Mouse (Mus musculus) embryo, embryonic 10 days (tissue): ENCODE data around the gene Chrna10.

ENCODE experiments used
- DNase-seq: peaks from one replicate; pipeline ENCODE4 v3.0.0-alpha.2; 2015; ENCODE audit warnings: low spot score

Gene Chrna10

DNA sequence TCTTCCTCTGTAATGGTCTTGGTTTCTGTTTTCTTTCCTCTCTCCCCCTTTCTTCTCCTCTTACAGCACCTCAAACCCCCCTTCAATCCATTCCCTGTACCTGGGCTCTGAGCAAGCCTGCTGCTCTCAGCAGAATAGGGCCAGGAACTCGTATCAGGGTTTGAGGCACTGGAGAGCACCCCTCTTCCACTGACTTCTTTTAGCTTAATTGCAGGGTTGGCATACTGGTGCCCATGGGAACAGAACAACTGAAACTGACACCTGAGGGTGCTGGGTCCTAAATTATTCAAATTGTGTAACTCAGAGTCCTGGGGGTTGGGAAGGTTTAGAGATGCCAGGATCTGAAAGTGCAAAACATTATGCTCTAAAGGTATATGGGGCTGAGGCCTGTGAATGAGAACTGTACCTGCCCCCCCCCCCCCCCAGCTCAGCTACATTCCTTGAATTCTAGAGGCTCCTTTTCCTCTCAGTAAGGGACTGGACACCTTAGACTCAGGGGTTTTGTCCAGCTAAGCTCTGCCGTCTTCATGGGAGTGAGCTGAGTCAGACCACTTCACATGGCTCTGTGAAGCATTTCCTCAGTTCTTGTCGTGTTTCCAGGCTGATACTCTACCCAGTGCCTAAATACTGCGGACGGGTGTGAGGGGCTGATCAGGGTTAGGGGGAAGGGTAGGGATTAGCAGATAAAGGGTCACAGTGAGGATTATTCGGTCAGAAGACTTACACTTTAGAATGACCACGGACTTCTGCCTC is at the start of gene Chrna10:
TSS of gene Chrna10 (minus strand) at position 250 of the 753 bp plus-strand sequence.
- no peak for DNase-seq

GRCm38 (mm10) chr7:102153691-102154090 is 37.1 kb upstream of the Chrna10 start:
- DNase-seq = no peak

DNA sequence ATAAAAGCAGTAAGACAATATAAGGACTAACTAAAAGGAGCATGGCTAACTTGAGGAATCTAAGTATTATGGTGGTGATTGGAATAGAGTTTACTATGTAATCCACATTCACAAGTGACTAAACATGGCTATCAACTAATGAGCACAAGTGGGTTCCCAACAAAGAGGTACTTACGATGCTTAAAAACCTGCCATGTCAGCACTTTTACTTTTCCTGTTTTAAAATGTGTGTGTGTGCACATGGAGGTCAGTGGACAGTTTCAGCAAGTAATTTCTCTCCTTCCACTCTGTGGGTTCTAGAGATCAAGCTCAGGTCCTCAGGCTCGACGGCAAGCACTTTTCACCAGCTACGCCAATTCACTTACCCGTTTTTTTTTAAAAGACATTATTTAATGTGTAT is 21.3 kb upstream of the Chrna10 start:
- no peak for DNase-seq

DNA sequence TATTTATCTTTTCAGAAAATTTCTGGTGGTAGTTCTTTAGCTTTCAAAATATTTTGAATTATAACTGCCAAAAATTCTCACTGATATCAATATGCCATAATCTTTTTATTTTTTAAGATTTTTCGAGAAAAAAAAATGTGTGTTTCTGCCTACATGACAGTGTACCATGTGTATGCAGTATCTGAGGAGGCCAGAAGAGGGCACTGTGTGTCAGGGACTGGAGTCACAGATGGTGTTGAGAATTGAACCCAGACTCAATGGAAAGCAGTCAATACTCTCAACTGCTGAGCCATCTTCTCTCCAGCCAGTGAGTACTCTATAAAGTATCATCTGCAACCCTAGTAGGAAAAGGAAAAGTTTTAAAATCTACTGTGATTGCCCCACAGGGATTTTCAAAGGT is 20.8 kb upstream of the Chrna10 start:
- peak; percentile 73 for DNase-seq

GRCm38 (mm10) chr7:102132395-102132794 is 15.8 kb upstream of the Chrna10 start:
- no peak for DNase-seq

DNA sequence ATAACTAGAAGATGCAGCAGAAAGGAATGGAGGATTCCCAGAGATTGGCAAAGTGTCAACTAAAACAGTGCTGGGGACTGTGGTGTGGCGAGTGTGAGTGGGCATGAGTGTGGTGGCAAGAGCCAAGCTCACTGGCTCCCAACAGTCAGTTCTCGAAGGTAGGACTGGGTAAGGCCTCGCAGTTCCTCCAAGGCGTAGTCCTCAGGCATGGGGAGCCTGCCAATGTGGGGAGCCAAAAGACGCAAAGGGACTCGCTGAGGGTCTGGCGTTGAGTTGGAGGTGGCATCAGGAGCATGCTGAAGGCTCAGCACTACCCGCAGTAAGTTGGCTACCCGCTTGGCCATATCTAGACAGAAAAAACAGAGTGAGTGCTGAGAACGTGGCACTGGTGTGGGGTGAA is 3.7 kb upstream of the Chrna10 start:
- DNase-seq = no peak

DNA sequence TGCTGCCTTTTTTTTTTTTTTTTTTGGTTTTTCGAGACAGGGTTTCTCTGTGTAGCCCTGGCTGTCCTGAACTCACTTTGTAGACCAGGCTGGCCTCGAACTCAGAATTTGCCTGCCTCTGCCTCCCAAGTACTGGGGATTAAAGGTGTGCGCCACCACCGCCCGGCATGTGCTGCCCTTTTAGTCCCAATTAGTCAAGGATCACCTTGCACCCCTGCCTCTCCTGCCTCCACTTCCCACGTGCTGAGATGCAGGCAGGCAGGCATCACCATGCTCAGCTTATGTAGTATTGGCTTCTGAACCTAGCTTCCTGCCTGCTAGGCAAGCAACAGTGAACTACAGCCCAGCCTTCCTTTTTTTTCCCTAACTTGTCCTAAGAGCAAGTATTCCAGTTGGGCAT is 754 bp upstream of the Chrna10 start:
- no peak for DNase-seq

GRCm38 (mm10) chr7:102113151-102113729 is 3.4 kb downstream of the Chrna10 start:
- no peak for DNase-seq

- no peak for DNase-seq
Measured at GRCm38 (mm10) chr7:102109746-102110145, 6.9 kb downstream of the Chrna10 start.

DNA sequence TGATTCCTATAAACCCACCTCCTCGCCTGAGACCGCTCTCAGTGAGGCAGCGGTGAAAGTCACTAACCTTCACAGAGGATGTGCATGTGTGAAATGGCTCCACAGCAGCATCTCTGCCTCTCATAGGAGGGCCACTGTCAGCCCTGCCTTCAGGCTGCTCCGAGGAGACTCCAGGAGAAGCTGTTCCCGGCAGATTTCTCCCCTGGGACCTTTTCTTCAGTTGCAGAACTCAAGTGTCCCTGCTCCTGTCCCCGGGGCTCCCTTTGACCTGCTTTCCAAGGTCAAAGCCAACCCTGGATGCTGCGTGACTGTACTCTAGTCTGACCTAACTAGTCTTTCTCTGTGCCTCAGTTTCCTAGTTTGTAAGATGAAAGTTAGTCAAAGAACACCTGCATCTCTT is 7.5 kb downstream of the Chrna10 start, which contains the start of gene Art5:
TSS of gene Art5 (minus strand) at position 319 of the 400 bp plus-strand sequence.
- DNase-seq = no peak

- DNase-seq = no peak
Measured at GRCm38 (mm10) chr7:102108206-102108605, 8.4 kb downstream of the Chrna10 start.

DNA sequence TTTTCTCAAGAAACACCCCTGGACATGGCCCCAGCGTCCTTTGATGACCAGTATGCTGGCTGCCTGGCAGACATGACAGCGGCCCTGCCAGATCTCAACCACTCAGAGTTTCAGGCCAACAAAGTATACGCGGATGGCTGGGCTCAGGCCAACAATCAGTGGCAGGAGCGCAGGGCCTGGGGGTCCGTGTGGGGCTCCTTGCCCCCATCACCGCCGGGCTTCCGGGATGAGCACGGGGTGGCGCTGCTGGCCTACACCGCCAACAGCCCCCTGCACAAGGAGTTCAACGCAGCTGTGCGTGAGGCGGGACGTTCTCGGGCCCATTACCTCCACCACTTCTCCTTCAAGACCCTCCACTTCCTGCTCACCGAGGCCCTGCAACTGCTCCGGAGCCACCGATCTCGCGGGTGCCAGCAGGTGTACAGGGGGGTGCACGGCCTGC is 9.9 kb downstream of the Chrna10 start:
- peak; percentile 54 for DNase-seq

DNA sequence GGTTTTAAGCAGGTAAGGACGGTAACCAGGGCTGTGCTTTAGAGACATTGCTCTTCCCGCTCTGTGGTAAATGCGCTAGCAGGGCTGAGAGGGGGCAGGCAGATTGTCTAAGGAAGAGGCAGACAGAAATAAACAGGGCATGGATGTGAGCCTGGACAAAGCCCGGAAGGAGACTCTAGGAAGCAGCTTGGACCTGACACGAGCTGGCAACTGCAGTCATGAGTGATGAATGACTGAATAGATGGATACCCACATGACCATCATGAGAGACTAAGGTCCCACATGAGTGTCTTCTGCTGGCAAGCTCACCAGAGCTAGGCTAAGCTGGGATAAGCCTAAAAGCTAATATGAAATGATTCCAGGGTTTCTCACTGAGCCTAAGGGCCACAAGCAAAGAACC is 12.5 kb downstream of the Chrna10 start:
- no peak for DNase-seq

DNA sequence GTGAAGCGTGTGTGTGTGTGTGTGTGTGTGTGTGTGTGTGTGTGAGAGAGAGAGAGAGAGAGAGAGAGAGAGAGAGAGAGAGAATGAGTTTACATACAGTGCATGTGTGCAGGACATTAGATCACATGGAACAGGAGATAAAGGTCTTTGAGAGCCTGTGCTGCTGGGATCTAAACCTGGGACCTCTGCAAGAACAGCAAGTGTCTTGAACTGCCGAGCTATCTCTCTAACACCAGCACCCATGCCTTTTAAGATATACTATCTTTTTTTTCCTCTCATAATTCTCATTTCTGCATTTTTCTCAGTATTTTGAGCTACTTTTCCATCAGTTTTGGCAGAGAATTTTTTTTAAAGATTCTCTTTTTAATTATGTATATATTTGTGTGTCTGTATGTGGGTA is 13.1 kb downstream of the Chrna10 start:
- DNase-seq = no peak

DNA sequence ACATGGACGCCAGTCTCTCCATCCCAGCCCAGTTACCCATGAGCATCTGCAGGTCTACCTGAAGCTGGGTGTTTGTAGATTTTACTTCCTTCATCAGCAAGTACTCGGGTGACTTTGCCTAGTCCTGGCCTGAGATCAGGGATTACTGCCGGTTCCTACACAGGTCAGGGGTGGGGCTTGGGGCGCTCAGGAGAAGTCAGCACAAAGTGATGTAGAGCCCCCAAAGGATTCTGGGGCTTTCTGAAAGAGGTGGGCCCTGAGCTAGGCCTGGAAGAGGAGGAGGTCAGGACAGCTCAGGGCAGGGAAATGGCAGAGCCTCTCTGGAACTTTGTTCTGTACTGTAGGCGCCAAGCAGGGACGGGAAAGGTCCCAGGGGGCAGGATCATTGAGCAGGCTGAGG is 13.9 kb downstream of the Chrna10 start:
- no peak for DNase-seq

GRCm38 (mm10) chr7:102102241-102102640 is 14.4 kb downstream of the Chrna10 start:
- DNase-seq = peak; percentile 42

DNA sequence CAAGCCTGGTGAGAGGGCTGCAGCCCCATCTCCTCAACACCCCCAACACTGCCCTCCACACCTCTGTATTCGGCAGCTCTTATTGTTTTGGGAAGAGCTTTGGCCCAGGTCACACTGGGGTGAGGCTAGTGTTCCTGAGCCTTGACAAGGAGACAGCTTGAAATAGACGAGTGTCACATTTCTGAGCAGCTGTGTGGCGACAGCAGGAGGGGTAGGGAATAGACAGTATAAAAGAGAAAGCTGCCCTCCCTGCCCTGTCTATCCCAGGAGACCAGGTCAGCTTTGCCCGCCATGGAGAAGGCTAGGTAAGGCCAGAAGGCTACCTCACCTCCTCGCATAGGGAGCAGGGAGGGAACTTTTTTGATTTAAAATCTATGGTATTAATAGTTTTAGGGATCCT is 15.1 kb downstream of the Chrna10 start, which contains the start of gene Art1:
TSS of gene Art1 (plus strand) at position 257 of the 400 bp plus-strand sequence.
- DNase-seq = peak; percentile 28

DNA sequence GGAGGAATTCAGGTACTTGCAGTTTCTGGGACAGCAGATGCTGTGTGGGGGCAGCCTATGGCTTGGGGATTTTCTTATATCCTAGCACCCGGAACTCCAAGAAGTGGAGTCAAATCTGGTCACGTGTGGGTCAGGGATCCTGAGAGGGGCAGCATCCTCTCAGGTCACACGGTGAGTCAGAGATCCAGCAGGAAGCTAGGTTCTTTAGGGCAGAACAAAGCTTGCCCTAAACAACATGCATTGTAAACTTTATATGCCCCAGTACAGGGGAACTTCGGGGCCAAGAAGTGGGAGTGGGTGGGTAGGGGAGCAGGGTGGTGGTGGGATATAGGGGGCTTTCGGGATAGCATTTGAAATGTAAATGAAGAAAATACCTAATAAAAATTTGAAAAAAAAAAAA is 15.8 kb downstream of the Chrna10 start:
- no peak for DNase-seq

DNA sequence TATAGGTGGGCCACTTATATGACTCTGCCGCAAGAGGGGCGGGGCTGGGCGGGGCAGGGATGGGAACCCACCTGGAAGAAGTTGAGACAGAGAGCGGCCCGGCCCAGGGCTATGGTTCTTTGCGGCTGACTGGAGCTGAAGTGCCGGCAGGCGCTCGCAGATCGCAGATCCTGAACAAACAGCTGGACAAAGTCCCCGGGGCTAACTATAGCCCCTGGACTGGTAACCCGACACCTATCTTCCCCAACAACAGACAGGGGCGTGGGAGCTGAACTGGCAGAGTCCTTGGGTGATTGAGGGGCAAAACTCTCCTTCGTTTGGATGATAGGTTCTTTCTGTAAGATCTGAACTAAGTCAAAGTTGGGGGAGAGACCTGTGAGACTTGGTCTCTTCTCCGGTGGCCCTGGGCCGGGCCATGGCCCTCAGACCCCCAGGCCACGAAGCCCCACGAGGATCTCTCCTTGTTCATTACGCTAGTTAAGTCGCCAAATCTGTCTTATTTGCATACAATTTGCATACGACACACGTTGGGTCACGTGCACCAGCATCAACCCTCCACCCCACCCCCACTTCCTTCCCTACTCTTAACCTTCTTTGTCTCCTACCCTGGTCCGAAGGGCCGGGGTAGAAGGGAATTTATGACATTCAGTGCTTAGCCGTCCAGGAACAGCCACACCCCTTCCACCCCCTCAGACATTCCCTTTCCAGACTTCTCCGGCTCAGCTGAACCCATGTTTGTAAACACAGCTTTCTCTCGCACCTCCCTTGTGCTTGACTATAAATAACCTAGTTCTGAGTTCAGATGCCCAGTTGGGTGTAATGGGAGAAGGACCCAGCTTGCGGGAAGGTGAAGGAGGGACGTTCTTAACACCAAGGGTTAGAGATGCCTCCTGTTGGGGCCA is 16.6 kb downstream of the Chrna10 start:
- peak; percentile 78 for DNase-seq

DNA sequence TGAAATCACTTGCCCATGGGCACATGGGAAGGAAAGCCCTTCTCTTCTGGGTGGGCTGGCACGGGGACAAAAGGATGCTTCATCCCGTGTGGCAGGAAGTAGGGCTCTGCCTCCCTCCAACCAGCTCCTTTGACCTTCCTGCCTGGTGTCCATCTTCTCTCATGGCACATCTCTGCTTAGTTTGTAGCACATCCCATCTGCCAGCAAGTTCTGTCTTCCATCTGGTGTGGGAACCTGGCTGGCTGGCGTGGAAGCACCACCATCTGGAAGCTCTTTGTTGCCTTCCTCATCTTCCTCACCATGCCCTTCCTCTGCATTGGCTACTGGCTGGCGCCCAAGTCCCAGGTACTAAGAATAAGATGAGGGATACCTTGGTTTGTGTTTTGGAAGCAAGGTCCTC is 29.3 kb downstream of the Chrna10 start:
- DNase-seq = no peak

DNA sequence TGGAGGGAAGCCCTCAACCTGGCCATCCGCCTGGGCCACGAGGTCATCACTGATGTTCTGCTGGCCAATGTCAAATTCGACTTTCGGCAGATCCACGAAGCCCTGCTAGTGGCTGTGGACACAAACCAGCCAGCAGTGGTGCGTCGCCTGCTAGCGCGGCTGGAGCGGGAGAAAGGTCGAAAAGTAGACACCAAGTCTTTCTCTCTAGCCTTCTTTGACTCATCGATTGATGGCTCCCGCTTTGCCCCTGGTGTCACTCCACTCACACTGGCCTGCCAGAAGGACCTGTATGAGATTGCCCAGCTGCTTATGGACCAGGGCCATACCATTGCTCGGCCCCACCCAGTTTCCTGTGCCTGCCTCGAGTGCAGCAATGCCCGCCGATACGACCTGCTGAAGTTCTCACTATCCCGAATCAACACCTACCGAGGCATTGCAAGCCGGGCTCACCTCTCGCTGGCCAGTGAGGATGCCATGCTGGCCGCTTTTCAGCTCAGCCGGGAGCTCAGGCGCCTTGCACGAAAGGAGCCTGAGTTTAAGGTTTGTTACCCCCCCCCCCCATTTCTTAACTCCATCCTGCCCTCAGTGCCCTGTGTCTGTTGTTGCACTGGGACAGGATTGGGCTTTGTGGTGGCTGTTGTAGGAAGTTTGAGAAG is 32.5 kb downstream of the Chrna10 start:
- DNase-seq = no peak

GRCm38 (mm10) chr7:102082816-102083215 is 33.8 kb downstream of the Chrna10 start, which contains the start of gene Trpc2:
Gene Trpc2, plus strand, starts transcription at chr7:102083116.
- DNase-seq = no peak
